ENCODE assay signal across 9 mouse cellular contexts in the genomic region with DNA sequence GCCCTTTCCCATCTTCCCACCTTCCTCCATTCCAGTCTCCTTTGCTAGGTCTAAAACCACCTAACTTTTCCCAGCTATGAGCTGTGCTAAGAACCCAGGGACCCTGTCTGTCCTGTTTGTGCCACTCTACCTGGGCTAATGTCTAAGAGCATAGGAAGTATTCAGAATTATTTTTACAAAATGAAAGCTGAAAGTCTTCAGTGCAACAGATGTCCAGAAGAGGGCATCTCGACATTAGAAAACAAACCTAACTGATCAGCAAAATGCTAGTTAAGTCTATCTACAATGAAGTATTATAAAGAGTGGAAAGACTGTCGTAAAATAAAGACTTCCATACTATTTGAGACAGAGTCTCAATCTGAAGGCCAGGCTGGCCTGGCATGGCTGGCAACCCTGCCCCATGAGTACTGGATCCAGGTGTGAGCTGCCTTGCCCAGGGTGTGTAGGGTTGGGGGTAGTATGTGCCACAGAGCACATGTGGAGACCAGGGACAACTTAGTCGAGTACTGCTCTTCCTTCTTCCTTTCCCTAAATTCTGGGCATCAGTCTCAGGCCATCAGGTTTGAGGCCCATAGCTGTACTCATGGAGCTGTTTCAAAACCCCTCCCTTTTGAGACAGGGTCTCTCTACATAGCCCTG. TPM values are rescaled to one million over a fixed set of nuclear protein-coding genes. Genes with fewer than 3 reads are reported as not detected.
DNase-seq lines count a peak whose midpoint lies in the region; ATAC-seq and TF ChIP-seq lines count a peak whose summit lies in the region.
"Had no signal": no experiment of that assay in that cellular context is flagged by ENCODE, and none has a peak within 500 bp of the region (broad histone marks: within the 10 kb centered on the region; RNA-seq: fewer than 3 reads in every experiment).

No protein-coding gene starts in this region.

- no peaks in the 10 kb centered on the region for H3K27me3 ChIP-seq in liver, embryonic 14.5 days (ENCODE audit: control insufficient read depth, insufficient read depth, low read length)
- H3K27me3 ChIP-seq in stomach, embryonic 14.5 days (ENCODE audit: control insufficient read depth, insufficient read depth, low read length) = no peaks in the 10 kb centered on the region

- H3K4me1 ChIP-seq in liver, embryonic 14.5 days (replicated peaks; ENCODE audit: control insufficient read depth in 2 of 2, insufficient read depth in 2 of 2, low read length in 1 of 2) = no peaks in the 10 kb centered on the region; a peak in 1 of 4 replicates
- H3K4me1 ChIP-seq in stomach, embryonic 14.5 days (ENCODE audit: control insufficient read depth, insufficient read depth, low read length) = no peaks in the 10 kb centered on the region

- TF ChIP-seq CTCF in liver, embryonic 14.5 days (IDR thresholded peaks at IDR 0.05; ENCODE audit: low read depth) = peak; percentile 37; the same call in 1 of the 2 replicates

- no peak overlapping the region for H3K4me3 ChIP-seq in liver, embryonic 14.5 days (ENCODE audit: insufficient read depth in 1 of 2, low read depth in 2 of 2, low read length in 2 of 2)
- H3K4me3 ChIP-seq in stomach, embryonic 14.5 days (ENCODE audit: low read depth, low read length) = no peak overlapping the region
- H3K4me3 ChIP-seq: erythroblast, embryonic 14.5 days had no signal

- no peak overlapping the region for H3K4me2 ChIP-seq in liver, embryonic 14.5 days (ENCODE audit: low read depth)
- H3K4me2 ChIP-seq in stomach, embryonic 14.5 days (replicated peaks; ENCODE audit: low read depth, low read length) = no peak overlapping the region

- peak; percentile 15 for DNase-seq in adrenal gland, adult 2 months
- DNase-seq in adrenal gland, adult 18-20 months (ENCODE audit: low spot score in 2 of 2) = no peak
- DNase-seq in layer of hippocampus, adult 11-12 months (ENCODE audit: low spot score) = peak; percentile 53
- DNase-seq in layer of hippocampus, adult 8-10 months (ENCODE audit: low spot score in 2 of 2) = no peak
- peak; percentile 48 to 64 for DNase-seq in cerebellum, postnatal 14 days
- DNase-seq in liver, embryonic 14.5 days (ENCODE audit: low read depth in 3 of 3, low spot score in 3 of 3) = no peak
- no peak for DNase-seq in spleen, adult 12 weeks (ENCODE audit: low spot score)

- no peak for TF ChIP-seq EP300 in liver, embryonic 14.5 days (IDR thresholded peaks at IDR 0.05; ENCODE audit: low read depth)

- no peaks in the 10 kb centered on the region for H3K9me3 ChIP-seq in liver, embryonic 14.5 days (ENCODE audit: control insufficient read depth, low read length)
- H3K9me3 ChIP-seq in stomach, embryonic 14.5 days (ENCODE audit: control insufficient read depth, low read depth, low read length) = no peaks in the 10 kb centered on the region

- no peak overlapping the region for H3K27ac ChIP-seq in liver, embryonic 14.5 days
- H3K27ac ChIP-seq in stomach, embryonic 14.5 days (ENCODE audit: low read length) = no peak overlapping the region

- ATAC-seq in liver, embryonic 14.5 days (ENCODE audit: insufficient read depth) = no peak
- ATAC-seq in stomach, embryonic 14.5 days (ENCODE audit: insufficient number of reproducible peaks, insufficient read depth, low FRiP score, low read depth) = peak; percentile 23; the same call in 1 of the 2 replicates

- H3K36me3 ChIP-seq in liver, embryonic 14.5 days (replicated peaks; ENCODE audit: control insufficient read depth, insufficient read depth, low read depth) = peaks cover 67% of the 10 kb centered on the region
- no peaks in the 10 kb centered on the region for H3K36me3 ChIP-seq in stomach, embryonic 14.5 days (ENCODE audit: control insufficient read depth, insufficient read depth, low read length)

- WGBS in liver, embryonic 14.5 days (ENCODE audit: insufficient replicate concordance) = 65% methylated on average over 3 of the region's 3 CpGs
- WGBS in stomach, embryonic 14.5 days = 54% methylated on average over 3 of the region's 3 CpGs

- no peak overlapping the region for H3K9ac ChIP-seq in liver, embryonic 14.5 days (replicated peaks)
- no peak overlapping the region for H3K9ac ChIP-seq in stomach, embryonic 14.5 days (replicated peaks; ENCODE audit: low read depth, low read length)

RNA-seq across cellular contexts. Expression of a gene that starts 28.3 kb away (rescaled TPM):
- total RNA-seq in adrenal gland, adult 2 months (2021) = 1 to 10 TPM; 3.0 to 3.1 TPM
- 0.62 and 1.5 TPM in 2 replicates for polyA plus RNA-seq in adrenal gland, adult 2 months (2012; rRNA removed)
- total RNA-seq in adrenal gland, adult 18-20 months (2021) = 1 to 10 TPM; 3.1 to 3.5 TPM
- 1 to 10 TPM in 2 of 4 experiments, under 1 TPM in 2; 0.50 to 1.9 (median 1.0) TPM for total RNA-seq in layer of hippocampus, adult 8-10 months (2022)
- 0.22 and 0.41 TPM in 2 replicates for polyA plus RNA-seq in liver, embryonic 14.5 days (2012; rRNA removed)
- 0.34 and 0.60 TPM in 2 replicates for polyA plus RNA-seq in liver, embryonic 14.5 days (2014; fragmentation: Nextera tagmentation; extraction: Ambion mirVana)
- polyA plus RNA-seq in stomach, embryonic 14.5 days (2014; fragmentation: Nextera tagmentation; extraction: Ambion mirVana) = not detected in 2 replicates
- polyA plus RNA-seq: erythroblast, embryonic 14.5 days had no signal

Comparison
In these comparisons a context has a peak if more than half of its experiments do, and no peak if none do; other contexts are left out.
1. DNase-seq: peak in adrenal gland, adult 2 months (single experiment), layer of hippocampus, adult 11-12 months (single experiment) and cerebellum, postnatal 14 days (2 of 2); none in adrenal gland, adult 18-20 months (0 of 2), layer of hippocampus, adult 8-10 months (0 of 2), liver, embryonic 14.5 days (0 of 3) and spleen, adult 12 weeks (single experiment).